Mouse (Mus musculus) subcutaneous adipose tissue, adult 2 months (tissue): ENCODE data around the gene Plek. TPM values are rescaled to one million over a fixed set of nuclear protein-coding genes. Genes with fewer than 3 reads are reported as not detected.

Experiments
- polyA plus RNA-seq: library from polyadenylated mRNA; depleted of rRNA; stranded (reverse); fragments of >200 nt; gene quantifications from 2 replicates; pipeline ENCODE4 v1.2.3, GENCODE M21; 2012; ENCODE audit warnings: low replicate concordance; rRNA removed

Gene Plek
- 1.9 and 3.5 TPM in 2 replicates for polyA plus RNA-seq

GRCm38 (mm10) chr11:17051545-17052475, at the start of gene Plek, which contains the start of gene Cnrip1:
Gene Plek (minus strand): TSS chr11:17052381.
Gene Cnrip1 (plus strand): TSS chr11:17051586.

GRCm38 (mm10) chr11:16950976-16951760, 101.0 kb downstream of the Plek start, which contains the start of gene Fbxo48:
Gene Fbxo48 (plus strand): TSS chr11:16951375.

Other genes starting within 250 kb of the Plek start
- 0.27 and 0.64 TPM in 2 replicates for gene Fbxo48, start 101.0 kb downstream of the Plek start, polyA plus RNA-seq
- gene Cnrip1, start 795 bp downstream of the Plek start, polyA plus RNA-seq: 16.3 and 34.2 TPM in 2 replicates
- 28.6 and 33.1 TPM in 2 replicates for gene Ppp3r1, start 106.9 kb upstream of the Plek start, polyA plus RNA-seq
- 7.0 and 8.6 TPM in 2 replicates for gene Wdr92, start 129.7 kb upstream of the Plek start, polyA plus RNA-seq
- 6.3 and 7.8 TPM in 2 replicates for gene Pno1, start 159.2 kb upstream of the Plek start, polyA plus RNA-seq
- 14.6 and 14.7 TPM in 2 replicates for gene C1d, start 205.2 kb upstream of the Plek start, polyA plus RNA-seq